Mouse (Mus musculus) embryonic facial prominence, embryonic 13.5 days (tissue): ENCODE data around the gene Prrt4. TPM values are rescaled to one million over a fixed set of nuclear protein-coding genes. Genes with fewer than 3 reads are reported as not detected.
"Not testable (repeated sequence)": the region's sequence is repeated elsewhere in the genome, so short reads cannot be mapped to it uniquely, and the experiment has no call there.

Experiments
- ATAC-seq: fragments of 200-750 bp; cut with Nextera tagmentation; 2 replicates; pipeline ENCODE4 v1.8.0; 2017; ENCODE audit warnings: low read depth; ENCODE audit not compliant: insufficient number of reproducible peaks, insufficient read depth, low FRiP score, low TSS enrichment
- H3K27ac ChIP-seq: fragments of 300-500 bp; sonication (generic); 2 replicates; pipeline ENCODE4 v1.5.1; 2015; ENCODE audit warnings: moderate library complexity, mild to moderate bottlenecking, inconsistent platforms
- H3K27me3 ChIP-seq: fragments of 300-500 bp; sonication (generic); 2 replicates; pipeline ENCODE4 v1.6.1; 2015; ENCODE audit warnings: mild to moderate bottlenecking, inconsistent platforms
- H3K36me3 ChIP-seq: fragments of 300-500 bp; sonication (generic); 2 replicates; pipeline ENCODE4 v1.6.1; 2015; ENCODE audit warnings: mild to moderate bottlenecking, inconsistent platforms
- H3K4me1 ChIP-seq: fragments of 300-500 bp; sonication (generic); 2 replicates; pipeline ENCODE4 v1.6.1; 2015; ENCODE audit warnings: inconsistent platforms
- H3K4me2 ChIP-seq: fragments of 300-500 bp; sonication (generic); 2 replicates; pipeline ENCODE4 v1.6.1; 2015; ENCODE audit warnings: moderate library complexity, mild to moderate bottlenecking, inconsistent platforms
- H3K4me3 ChIP-seq: fragments of 300-500 bp; sonication (generic); 2 replicates; pipeline ENCODE4 v1.5.1; 2015; ENCODE audit warnings: mild to moderate bottlenecking, inconsistent platforms
- H3K9ac ChIP-seq: fragments of 300-500 bp; sonication (generic); 2 replicates; pipeline ENCODE4 v1.6.1; 2015; ENCODE audit warnings: mild to moderate bottlenecking, inconsistent platforms
- H3K9me3 ChIP-seq: fragments of 300-500 bp; sonication (generic); 2 replicates; pipeline ENCODE4 v1.6.1; 2016; ENCODE audit warnings: inconsistent platforms
- WGBS: fragments of 180-500 bp; shearing (Covaris S2); methylation state at CpG from one replicate; pipeline ENCODE4 v1.1.7; 2015; ENCODE audit warnings: mixed read lengths; 5-methylcytosine and 5-hydroxymethylcytosine counted together
- polyA plus RNA-seq: library from polyadenylated mRNA; unstranded; fragments of >200 nt; fragmentation: Nextera tagmentation; extraction: Ambion mirVana; gene quantifications from 2 replicates; pipeline ENCODE4 v1.2.1, GENCODE M21; 2015

Prrt4 gene
- 1.2 and 1.3 TPM in 2 replicates for polyA plus RNA-seq

- ATAC-seq, result peak; percentile 66
- Histone ChIP-seq H3K9me3 (no peaks in the 10 kb centered on the region), H3K9ac (peak within 1 kb of the TSS; percentile 77), H3K4me3 (peak within 1 kb of the TSS; percentile 50), H3K4me1 (peaks cover 8% of the 10 kb centered on the region), H3K27ac (peak within 1 kb of the TSS; percentile 11; the same call in 1 of the 2 replicates), H3K27me3 (peaks cover 69% of the 10 kb centered on the region), H3K36me3 (no peaks in the 10 kb centered on the region), H3K4me2 (peak within 1 kb of the TSS; percentile 94)
- under 1% methylated on average over 79 of the region's 79 CpGs for WGBS
Measured at GRCm38 (mm10) chr6:29178888-29179658, at the start of gene Prrt4. Gene Prrt4, minus strand, starts transcription at chr6:29179584.

GRCm38 (mm10) chr6:29217717-29218116, 38.3 kb upstream of the Prrt4 start:
- H3K9me3 ChIP-seq, H3K36me3 ChIP-seq, H3K9ac ChIP-seq, ATAC-seq, H3K4me3 ChIP-seq, H3K4me2 ChIP-seq, H3K27ac ChIP-seq: not testable (repeated sequence)
- H3K4me1 ChIP-seq, result peaks cover 18% of the 10 kb centered on the region
- WGBS, result 77% methylated on average over 3 of the region's 3 CpGs
- H3K27me3 ChIP-seq, result peaks cover 35% of the 10 kb centered on the region

- H3K27ac ChIP-seq, result no peak within 1 kb of the TSS
- H3K27me3 ChIP-seq, result peaks cover 35% of the 10 kb centered on the region
- WGBS, result under 1% methylated on average over 56 of the region's 56 CpGs
- no peaks in the 10 kb centered on the region for H3K36me3 ChIP-seq
- no peaks in the 10 kb centered on the region for H3K9me3 ChIP-seq
- H3K4me1 ChIP-seq, result peaks cover 30% of the 10 kb centered on the region
- peak within 1 kb of the TSS; percentile 99 for H3K4me2 ChIP-seq
- peak; percentile 78 for ATAC-seq
- H3K4me3 ChIP-seq, result peak within 1 kb of the TSS; percentile 65
- peak within 1 kb of the TSS; percentile 75 for H3K9ac ChIP-seq
Measured at GRCm38 (mm10) chr6:29215881-29216501, 36.6 kb upstream of the Prrt4 start, which contains the start of gene Impdh1. Gene Impdh1, minus strand, starts transcription at chr6:29216364.

- Histone ChIP-seq H3K4me3 (peak overlapping the region; percentile 65), H3K9me3 (no peaks in the 10 kb centered on the region), H3K27me3 (peaks cover 35% of the 10 kb centered on the region), H3K4me2 (peak overlapping the region; percentile 99), H3K27ac (no peak overlapping the region), H3K9ac (peak overlapping the region; percentile 75), H3K36me3 (no peaks in the 10 kb centered on the region), H3K4me1 (peaks cover 36% of the 10 kb centered on the region)
- WGBS, result 11% methylated on average over 9 of the region's 9 CpGs
- ATAC-seq, result no peak
Measured at GRCm38 (mm10) chr6:29215181-29215580, 35.8 kb upstream of the Prrt4 start.

GRCm38 (mm10) chr6:29214776-29215175, 35.4 kb upstream of the Prrt4 start:
- 39% methylated on average over 5 of the region's 5 CpGs for WGBS
- no peak overlapping the region for H3K9ac ChIP-seq
- H3K27me3 ChIP-seq, result peaks cover 35% of the 10 kb centered on the region
- H3K4me3 ChIP-seq, result no peak overlapping the region
- no peaks in the 10 kb centered on the region for H3K9me3 ChIP-seq
- peaks cover 37% of the 10 kb centered on the region for H3K4me1 ChIP-seq
- H3K36me3 ChIP-seq, result no peaks in the 10 kb centered on the region
- no peak overlapping the region for H3K27ac ChIP-seq
- 0 out of 2 replicates have a peak overlapping the region, but pooled peaks have one; percentile 99 for H3K4me2 ChIP-seq
- ATAC-seq, result no peak

GRCm38 (mm10) chr6:29214245-29214644, 34.9 kb upstream of the Prrt4 start:
- H3K4me1 ChIP-seq, result peaks cover 37% of the 10 kb centered on the region

GRCm38 (mm10) chr6:29213436-29213835, 34.1 kb upstream of the Prrt4 start:
- Histone ChIP-seq H3K4me3 (no peak overlapping the region), H3K27me3 (peaks cover 35% of the 10 kb centered on the region), H3K27ac (no peak overlapping the region), H3K4me1 (peaks cover 37% of the 10 kb centered on the region), H3K9me3 (no peaks in the 10 kb centered on the region), H3K4me2 (no peak overlapping the region), H3K36me3 (no peaks in the 10 kb centered on the region), H3K9ac (no peak overlapping the region)
- WGBS, result 56% methylated on average over 5 of the region's 5 CpGs
- no peak for ATAC-seq

More at GRCm38 (mm10) chr6:29214245-29214644, 34.9 kb upstream of the Prrt4 start:
- no peak overlapping the region for H3K9ac ChIP-seq
- no peaks in the 10 kb centered on the region for H3K9me3 ChIP-seq
- ATAC-seq, result no peak
- 13% methylated on average over 1 of the region's 1 CpGs for WGBS
- no peak overlapping the region for H3K4me2 ChIP-seq
- no peaks in the 10 kb centered on the region for H3K36me3 ChIP-seq
- no peak overlapping the region for H3K4me3 ChIP-seq
- peaks cover 35% of the 10 kb centered on the region for H3K27me3 ChIP-seq
- H3K27ac ChIP-seq, result no peak overlapping the region

- Histone ChIP-seq H3K9me3 (no peaks in the 10 kb centered on the region), H3K4me1 (peaks cover 37% of the 10 kb centered on the region), H3K36me3 (peaks cover 2% of the 10 kb centered on the region; the same call in 1 of the 2 replicates), H3K4me2 (peak overlapping the region; percentile 93), H3K9ac (peak overlapping the region; percentile 81), H3K27ac (peak overlapping the region; percentile 73), H3K4me3 (peak overlapping the region; percentile 72), H3K27me3 (peaks cover 35% of the 10 kb centered on the region)
- WGBS, result under 1% methylated on average over 62 of the region's 66 CpGs
- peak; percentile 76 for ATAC-seq
Measured at GRCm38 (mm10) chr6:29211806-29212492, 32.6 kb upstream of the Prrt4 start.

- no peaks in the 10 kb centered on the region for H3K9me3 ChIP-seq
- no peak for ATAC-seq
- peaks cover 30% of the 10 kb centered on the region for H3K27me3 ChIP-seq
- H3K9ac ChIP-seq, result peak overlapping the region; percentile 81
- H3K4me1 ChIP-seq, result peaks cover 31% of the 10 kb centered on the region
- H3K36me3 ChIP-seq, result peaks cover 9% of the 10 kb centered on the region
- peak overlapping the region; percentile 72 for H3K4me3 ChIP-seq
- no peak overlapping the region for H3K27ac ChIP-seq
- peak overlapping the region; percentile 93 for H3K4me2 ChIP-seq
- 29% methylated on average over 7 of the region's 7 CpGs for WGBS
Measured at GRCm38 (mm10) chr6:29211146-29211545, 31.8 kb upstream of the Prrt4 start.

GRCm38 (mm10) chr6:29210231-29210936, 31.0 kb upstream of the Prrt4 start:
- H3K4me2 ChIP-seq, result peak overlapping the region; percentile 93; the same call in 1 of the 2 replicates
- peaks cover 24% of the 10 kb centered on the region for H3K4me1 ChIP-seq
- peaks cover 23% of the 10 kb centered on the region for H3K27me3 ChIP-seq
- H3K9ac ChIP-seq, result 0 out of 2 replicates have a peak overlapping the region, but pooled peaks have one; percentile 27
- H3K4me3 ChIP-seq, result no peak overlapping the region
- 75% methylated on average over 9 of the region's 9 CpGs for WGBS
- ATAC-seq, result no peak
- H3K27ac ChIP-seq, result no peak overlapping the region
- H3K36me3 ChIP-seq, result peaks cover 14% of the 10 kb centered on the region
- no peaks in the 10 kb centered on the region for H3K9me3 ChIP-seq

- H3K4me2 ChIP-seq, result no peak overlapping the region
- no peak overlapping the region; the same call in 1 of the 2 replicates for H3K9ac ChIP-seq
- no peaks in the 10 kb centered on the region for H3K9me3 ChIP-seq
- ATAC-seq, result no peak
- peaks cover 21% of the 10 kb centered on the region for H3K4me1 ChIP-seq
- WGBS, result 85% methylated on average over 5 of the region's 5 CpGs
- H3K27ac ChIP-seq, result no peak overlapping the region
- peaks cover under 1% of the 10 kb centered on the region for H3K27me3 ChIP-seq
- peaks cover 33% of the 10 kb centered on the region for H3K36me3 ChIP-seq
- H3K4me3 ChIP-seq, result no peak overlapping the region
Measured at GRCm38 (mm10) chr6:29208178-29208577, 28.8 kb upstream of the Prrt4 start.
